Mouse (Mus musculus): ENCODE results near the gene Frmd4a. TPM values are rescaled to one million over a fixed set of nuclear protein-coding genes. Genes with fewer than 3 reads are reported as not detected.

Gene Frmd4a
- total and polyA plus RNA-seq, 2 experiments from 2014 or later = 11.9 to 44.1 TPM

DNA sequence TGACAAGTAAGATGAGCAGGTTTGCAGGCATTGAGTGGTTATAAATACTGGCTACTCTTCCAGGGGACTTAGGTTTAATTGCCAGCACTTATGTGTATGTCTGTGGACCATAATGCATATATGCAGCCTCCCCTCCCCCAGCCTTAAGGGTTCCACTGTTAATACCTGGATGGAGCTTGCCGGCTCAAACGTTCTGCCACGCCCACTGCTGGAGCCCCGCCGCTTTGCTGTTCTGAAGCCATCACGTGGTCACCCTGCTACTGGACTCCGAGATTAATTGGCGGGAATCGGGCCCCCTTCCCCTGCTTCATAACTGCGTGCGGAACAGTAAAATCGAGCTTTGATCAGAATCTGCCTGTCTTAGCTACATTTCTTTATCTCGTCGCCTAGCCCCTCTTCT, 495.1 kb downstream of the Frmd4a start:
- DNase-seq (ENCODE audit: low spot score) = no peak
- H3K4me1 ChIP-seq (ENCODE audit: control insufficient read depth, insufficient read depth) = peaks cover 10% of the 10 kb centered on the region; the same call in 1 of the 2 replicates
- H3K27me3 ChIP-seq (ENCODE audit: control insufficient read depth, insufficient read depth, low read length) = no peaks in the 10 kb centered on the region

GRCm38 (mm10) chr2:4515910-4516309, 498.4 kb downstream of the Frmd4a start:
- Histone ChIP-seq H3K9ac (replicated peaks; ENCODE audit: low read depth, low read length) (no peak overlapping the region), H3K27ac (ENCODE audit: low read depth) (no peak overlapping the region), H3K9me3 (replicated peaks; ENCODE audit: control insufficient read depth, low read length) (no peaks in the 10 kb centered on the region), H3K4me2 (ENCODE audit: low read depth, low read length) (no peak overlapping the region), H3K27me3 (ENCODE audit: control insufficient read depth, insufficient read depth, low read length) (no peaks in the 10 kb centered on the region), H3K36me3 (replicated peaks; ENCODE audit: control insufficient read depth, insufficient read depth, low read length) (no peaks in the 10 kb centered on the region), H3K4me1 (ENCODE audit: control insufficient read depth, insufficient read depth) (peaks cover 10% of the 10 kb centered on the region; the same call in 1 of the 2 replicates), H3K4me3 (ENCODE audit: low read depth, low read length) (no peak overlapping the region)
- no peak for ATAC-seq (ENCODE audit: insufficient read depth, low read depth)
- TF ChIP-seq CTCF (IDR thresholded peaks at IDR 0.05; ENCODE audit: low read depth) = no peak
- TF ChIP-seq EP300 (IDR thresholded peaks at IDR 0.05; ENCODE audit: low read depth) = no peak
- 84% methylated on average over 3 of the region's 3 CpGs for WGBS
- DNase-seq (ENCODE audit: low spot score) = no peak

More for the DNA sequence above, 495.1 kb downstream of the Frmd4a start:
- WGBS = 50% methylated on average over 14 of the region's 14 CpGs
- Histone ChIP-seq H3K27ac (ENCODE audit: low read depth) (no peak overlapping the region), H3K36me3 (replicated peaks; ENCODE audit: control insufficient read depth, insufficient read depth, low read length) (no peaks in the 10 kb centered on the region), H3K9ac (replicated peaks; ENCODE audit: low read depth, low read length) (no peak overlapping the region), H3K4me3 (ENCODE audit: low read depth, low read length) (no peak overlapping the region), H3K4me2 (ENCODE audit: low read depth, low read length) (no peak overlapping the region), H3K9me3 (replicated peaks; ENCODE audit: control insufficient read depth, low read length) (no peaks in the 10 kb centered on the region)
- no peak for TF ChIP-seq CTCF (IDR thresholded peaks at IDR 0.05; ENCODE audit: low read depth)
- no peak for TF ChIP-seq EP300 (IDR thresholded peaks at IDR 0.05; ENCODE audit: low read depth)
- no peak for ATAC-seq (ENCODE audit: insufficient read depth, low read depth)

- Histone ChIP-seq H3K4me1 (ENCODE audit: control insufficient read depth, insufficient read depth) (peaks cover 10% of the 10 kb centered on the region; the same call in 1 of the 2 replicates), H3K9me3 (replicated peaks; ENCODE audit: control insufficient read depth, low read length) (no peaks in the 10 kb centered on the region), H3K4me3 (ENCODE audit: low read depth, low read length) (peak overlapping the region; percentile 25), H3K4me2 (ENCODE audit: low read depth, low read length) (peak overlapping the region; percentile 49), H3K9ac (replicated peaks; ENCODE audit: low read depth, low read length) (no peak overlapping the region), H3K36me3 (replicated peaks; ENCODE audit: control insufficient read depth, insufficient read depth, low read length) (no peaks in the 10 kb centered on the region), H3K27me3 (ENCODE audit: control insufficient read depth, insufficient read depth, low read length) (no peaks in the 10 kb centered on the region), H3K27ac (ENCODE audit: low read depth) (peak overlapping the region; percentile 88)
- peak; percentile 42 for ATAC-seq (ENCODE audit: insufficient read depth, low read depth)
- WGBS = 13% methylated on average over 7 of the region's 7 CpGs
- peak; percentile 64 for DNase-seq (ENCODE audit: low spot score)
- no peak for TF ChIP-seq CTCF (IDR thresholded peaks at IDR 0.05; ENCODE audit: low read depth)
- TF ChIP-seq EP300 (IDR thresholded peaks at IDR 0.05; ENCODE audit: low read depth) = no peak
Observed at GRCm38 (mm10) chr2:4516819-4517552, 499.5 kb downstream of the Frmd4a start.

GRCm38 (mm10) chr2:4517553-4518125, 500.1 kb downstream of the Frmd4a start:
- Histone ChIP-seq H3K9me3 (replicated peaks; ENCODE audit: control insufficient read depth, low read length) (no peaks in the 10 kb centered on the region), H3K27ac (ENCODE audit: low read depth) (peak overlapping the region; percentile 88), H3K4me3 (ENCODE audit: low read depth, low read length) (peak overlapping the region; percentile 25), H3K4me2 (ENCODE audit: low read depth, low read length) (peak overlapping the region; percentile 49), H3K4me1 (ENCODE audit: control insufficient read depth, insufficient read depth) (peaks cover 10% of the 10 kb centered on the region; the same call in 1 of the 2 replicates), H3K9ac (replicated peaks; ENCODE audit: low read depth, low read length) (no peak overlapping the region), H3K36me3 (replicated peaks; ENCODE audit: control insufficient read depth, insufficient read depth, low read length) (no peaks in the 10 kb centered on the region), H3K27me3 (ENCODE audit: control insufficient read depth, insufficient read depth, low read length) (no peaks in the 10 kb centered on the region)
- ATAC-seq (ENCODE audit: insufficient read depth, low read depth) = peak; percentile 97
- WGBS = 7% methylated on average over 7 of the region's 7 CpGs
- TF ChIP-seq EP300 (IDR thresholded peaks at IDR 0.05; ENCODE audit: low read depth) = peak; percentile 32; the same call in 1 of the 2 replicates
- 0 out of 2 replicates have a peak, but pooled peaks have one; percentile 5 for TF ChIP-seq CTCF (IDR thresholded peaks at IDR 0.05; ENCODE audit: low read depth)
- DNase-seq (ENCODE audit: low spot score) = peak; percentile 94

DNA sequence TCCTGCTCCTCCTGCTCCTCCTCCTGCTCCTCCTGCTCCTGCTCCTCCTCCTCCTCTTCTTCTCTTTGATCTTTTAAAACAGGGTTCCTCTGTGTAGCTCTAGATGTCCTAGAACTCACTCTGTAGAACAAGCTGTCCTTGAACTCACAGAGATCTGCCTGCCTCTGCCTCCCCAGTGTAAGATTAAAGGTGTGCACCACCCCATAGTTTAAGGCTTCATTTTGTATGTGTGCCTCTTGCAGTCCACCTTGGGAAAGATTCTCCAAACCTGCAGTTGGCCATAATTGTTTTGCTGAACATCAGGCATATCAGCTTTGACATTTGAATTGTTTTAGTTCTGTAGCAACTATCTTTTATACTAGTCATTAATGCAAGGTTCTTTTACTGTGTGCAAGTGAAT, 501.0 kb downstream of the Frmd4a start:
- ATAC-seq (ENCODE audit: insufficient read depth, low read depth) (no peak), DNase-seq (ENCODE audit: low spot score) (no peak)
- no peak for TF ChIP-seq EP300 (IDR thresholded peaks at IDR 0.05; ENCODE audit: low read depth)
- TF ChIP-seq CTCF (IDR thresholded peaks at IDR 0.05; ENCODE audit: low read depth) = no peak
- H3K4me2 ChIP-seq (ENCODE audit: low read depth, low read length) = no peak overlapping the region
- no peak overlapping the region for H3K9ac ChIP-seq (replicated peaks; ENCODE audit: low read depth, low read length)
- no peak overlapping the region for H3K4me3 ChIP-seq (ENCODE audit: low read depth, low read length)
- H3K27me3 ChIP-seq (ENCODE audit: control insufficient read depth, insufficient read depth, low read length) = no peaks in the 10 kb centered on the region
- H3K27ac ChIP-seq (ENCODE audit: low read depth) = no peak overlapping the region
- peaks cover 10% of the 10 kb centered on the region; the same call in 1 of the 2 replicates for H3K4me1 ChIP-seq (ENCODE audit: control insufficient read depth, insufficient read depth)
- H3K36me3 ChIP-seq (replicated peaks; ENCODE audit: control insufficient read depth, insufficient read depth, low read length) = no peaks in the 10 kb centered on the region
- H3K9me3 ChIP-seq (replicated peaks; ENCODE audit: control insufficient read depth, low read length) = no peaks in the 10 kb centered on the region

Measured in heart, postnatal 0 days (tissue).